Mouse (Mus musculus): Measurements from ENCODE around the gene Il17ra. TPM values are rescaled to one million over a fixed set of nuclear protein-coding genes. Genes with fewer than 3 reads are reported as not detected.

Il17ra gene
- polyA plus RNA-seq, 1 experiment from 2014 or later, result 4.2 TPM

DNA sequence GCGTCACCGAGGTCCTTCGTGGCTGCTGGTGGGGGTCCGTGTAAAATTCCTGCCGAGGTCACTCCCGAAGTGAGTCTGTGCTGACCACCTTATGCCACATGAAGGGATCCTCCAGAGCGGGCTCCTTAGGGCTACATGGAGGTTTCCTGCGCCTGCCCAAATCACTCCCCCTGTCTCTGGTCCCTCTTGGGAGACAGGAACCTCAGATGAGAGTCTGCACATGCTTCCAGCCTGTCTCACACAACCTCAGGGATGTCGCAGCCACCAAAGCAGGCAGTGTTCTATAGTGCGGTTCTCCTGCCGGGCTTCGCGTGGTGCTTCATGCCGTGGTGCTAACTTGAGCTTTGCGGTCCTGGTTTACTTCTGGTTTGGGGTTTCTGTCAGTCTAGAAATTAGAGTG, 1.8 kb upstream of the Il17ra start:
- H3K4me2 ChIP-seq, result no peak overlapping the region
- ATAC-seq (replicated peaks), result no peak
- no peak overlapping the region for H3K4me3 ChIP-seq
- peaks cover 15% of the 10 kb centered on the region for H3K4me1 ChIP-seq
- no peaks in the 10 kb centered on the region for H3K9me3 ChIP-seq
- H3K27ac ChIP-seq, result no peak overlapping the region
- no peaks in the 10 kb centered on the region for H3K36me3 ChIP-seq (replicated peaks)
- peaks cover 40% of the 10 kb centered on the region for H3K27me3 ChIP-seq (replicated peaks)
- 67% methylated on average over 15 of the region's 15 CpGs for WGBS
- H3K9ac ChIP-seq, result no peak overlapping the region

- WGBS, result 54% methylated on average over 6 of the region's 6 CpGs
- H3K9ac ChIP-seq, result no peak overlapping the region
- no peak for ATAC-seq (replicated peaks)
- H3K27me3 ChIP-seq (replicated peaks), result peaks cover 40% of the 10 kb centered on the region
- H3K27ac ChIP-seq, result no peak overlapping the region
- H3K36me3 ChIP-seq (replicated peaks), result no peaks in the 10 kb centered on the region
- H3K4me3 ChIP-seq, result no peak overlapping the region
- H3K9me3 ChIP-seq, result no peaks in the 10 kb centered on the region
- H3K4me1 ChIP-seq, result peaks cover 15% of the 10 kb centered on the region
- no peak overlapping the region for H3K4me2 ChIP-seq
Observed at GRCm38 (mm10) chr6:120462251-120462650, 796 bp upstream of the Il17ra start.

DNA sequence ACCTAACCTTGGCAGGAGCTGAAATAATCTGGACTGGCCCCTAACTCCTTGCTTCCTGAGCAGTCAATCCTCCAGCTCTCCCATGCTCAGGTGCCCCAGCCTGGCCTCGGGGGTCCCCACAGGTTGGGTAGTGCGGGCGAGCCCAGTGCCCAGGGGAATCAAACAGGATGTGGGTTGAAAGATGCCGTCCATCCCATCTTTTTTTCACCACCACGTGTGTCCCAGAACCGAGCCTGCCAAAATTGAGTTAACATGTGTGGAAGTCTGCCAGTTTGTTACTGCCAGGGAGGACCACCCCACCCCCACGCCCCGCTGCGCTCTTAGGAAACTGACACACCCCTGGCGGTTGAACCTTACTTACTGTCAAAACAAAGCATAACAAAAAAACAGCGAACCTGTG, 837 bp downstream of the Il17ra start:
- Histone ChIP-seq H3K4me2 (peak overlapping the region; percentile 70), H3K9me3 (no peaks in the 10 kb centered on the region), H3K9ac (0 out of 2 replicates have a peak overlapping the region, but pooled peaks have one; percentile 48), H3K27ac (no peak overlapping the region), H3K27me3 (replicated peaks) (peaks cover 40% of the 10 kb centered on the region), H3K4me3 (peak overlapping the region; percentile 54), H3K4me1 (peaks cover 15% of the 10 kb centered on the region), H3K36me3 (replicated peaks) (no peaks in the 10 kb centered on the region)
- peak; percentile 34 for ATAC-seq (replicated peaks)
- WGBS, result 4% methylated on average over 11 of the region's 11 CpGs

DNA sequence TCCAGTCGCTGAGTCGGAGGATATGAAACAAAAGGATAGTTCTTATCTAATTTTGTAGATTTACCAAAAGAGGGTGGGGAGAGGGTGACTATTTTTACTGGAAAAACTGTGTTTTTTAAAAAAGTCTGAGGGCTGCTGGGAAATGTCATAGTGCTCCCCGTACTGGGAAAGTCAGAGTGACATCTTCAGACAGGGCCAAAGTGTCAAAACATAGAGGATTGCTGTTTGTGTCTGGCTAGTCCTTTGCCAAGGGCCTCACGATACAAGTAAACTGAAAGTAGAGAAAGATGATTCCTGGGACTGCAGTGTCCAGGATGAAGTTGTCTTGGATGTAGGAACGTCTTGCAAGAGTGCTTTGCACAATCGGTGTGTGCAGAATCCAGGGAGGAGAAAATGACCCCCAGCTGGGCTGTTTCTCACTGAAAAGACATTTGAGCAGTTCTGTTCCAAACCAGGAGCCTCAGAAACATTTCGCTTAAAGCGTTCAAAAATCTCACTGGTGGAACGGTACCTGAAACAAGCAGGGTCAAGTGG, 1.4 kb downstream of the Il17ra start:
- Histone ChIP-seq H3K27me3 (replicated peaks) (peaks cover 40% of the 10 kb centered on the region), H3K9me3 (no peaks in the 10 kb centered on the region), H3K4me2 (no peak overlapping the region), H3K4me1 (peaks cover 15% of the 10 kb centered on the region), H3K27ac (no peak overlapping the region), H3K9ac (no peak overlapping the region), H3K4me3 (no peak overlapping the region), H3K36me3 (replicated peaks) (no peaks in the 10 kb centered on the region)
- 49% methylated on average over 9 of the region's 9 CpGs for WGBS
- ATAC-seq (replicated peaks), result no peak

GRCm38 (mm10) chr6:120465393-120465792, 2.3 kb downstream of the Il17ra start:
- 31% methylated on average over 4 of the region's 4 CpGs for WGBS
- H3K9me3 ChIP-seq, result no peaks in the 10 kb centered on the region
- no peak overlapping the region for H3K9ac ChIP-seq
- no peak overlapping the region for H3K27ac ChIP-seq
- ATAC-seq (replicated peaks), result no peak
- no peak overlapping the region for H3K4me3 ChIP-seq
- no peak overlapping the region for H3K4me2 ChIP-seq
- peaks cover 15% of the 10 kb centered on the region for H3K4me1 ChIP-seq
- no peaks in the 10 kb centered on the region for H3K36me3 ChIP-seq (replicated peaks)
- H3K27me3 ChIP-seq (replicated peaks), result peaks cover 40% of the 10 kb centered on the region

DNA sequence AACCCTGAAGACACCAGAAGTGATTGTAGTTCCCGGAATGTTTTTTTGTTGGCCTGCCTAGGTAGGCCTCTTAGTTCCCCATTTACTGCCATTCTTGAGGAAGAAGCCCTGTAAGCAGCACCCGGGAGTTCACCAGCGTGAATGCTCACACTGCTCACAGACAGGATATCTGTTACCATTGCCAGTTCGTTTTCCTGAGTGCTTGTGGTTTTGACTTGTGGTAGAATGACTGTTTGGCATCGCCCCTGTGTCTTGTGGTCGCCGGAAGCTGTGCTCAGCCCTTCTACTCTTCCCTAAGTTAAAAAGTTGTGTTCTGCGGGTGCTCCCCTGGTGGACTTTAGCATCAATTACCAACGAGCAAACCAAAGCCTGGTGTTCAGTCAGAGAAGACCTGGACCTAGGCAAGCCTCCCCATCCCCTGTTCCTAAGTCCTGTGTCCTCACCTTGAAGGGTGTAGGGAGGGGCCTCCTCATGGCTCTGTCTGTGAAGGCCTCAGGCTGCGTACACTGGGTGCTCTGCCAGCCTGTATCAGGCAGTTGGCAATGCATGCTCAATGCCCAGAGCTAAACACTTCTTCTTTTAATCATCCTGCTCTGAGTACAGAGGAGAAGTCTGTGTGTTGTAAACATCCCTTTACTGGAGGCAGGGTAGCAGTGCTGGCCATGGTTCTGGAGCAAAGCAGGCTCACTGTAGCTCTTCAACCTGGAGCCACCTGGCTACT, 3.7 kb downstream of the Il17ra start:
- peaks cover 33% of the 10 kb centered on the region for H3K27me3 ChIP-seq (replicated peaks)
- ATAC-seq (replicated peaks), result no peak
- H3K9ac ChIP-seq, result no peak overlapping the region
- H3K36me3 ChIP-seq (replicated peaks), result no peaks in the 10 kb centered on the region
- no peaks in the 10 kb centered on the region for H3K9me3 ChIP-seq
- no peak overlapping the region for H3K4me3 ChIP-seq
- H3K4me2 ChIP-seq, result no peak overlapping the region
- 80% methylated on average over 10 of the region's 10 CpGs for WGBS
- no peak overlapping the region for H3K27ac ChIP-seq
- H3K4me1 ChIP-seq, result peaks cover 17% of the 10 kb centered on the region

DNA sequence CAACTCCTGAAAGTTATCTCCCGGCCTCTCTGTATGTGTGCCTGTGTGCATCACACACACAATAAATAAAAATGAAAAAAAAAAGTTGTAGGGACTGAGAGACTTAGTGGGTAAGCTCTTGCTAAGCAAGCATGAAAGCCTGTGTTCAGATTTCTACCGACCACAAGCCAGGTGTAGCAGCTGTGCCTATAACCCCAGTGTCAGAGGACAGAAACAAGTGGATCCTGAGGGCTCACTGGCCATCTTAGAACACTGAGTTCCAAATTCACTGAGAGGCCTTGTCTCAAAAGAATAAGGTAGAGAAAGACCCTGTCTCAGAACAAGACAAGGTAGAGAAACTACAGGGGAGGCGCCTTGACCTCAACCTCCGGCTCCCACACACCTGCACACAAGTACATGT, 5.2 kb downstream of the Il17ra start:
- no peak overlapping the region for H3K4me2 ChIP-seq
- H3K4me1 ChIP-seq, result peaks cover 26% of the 10 kb centered on the region
- no peaks in the 10 kb centered on the region for H3K36me3 ChIP-seq (replicated peaks)
- H3K4me3 ChIP-seq, result no peak overlapping the region
- H3K27ac ChIP-seq, result no peak overlapping the region
- no peak overlapping the region for H3K9ac ChIP-seq
- 93% methylated on average over 4 of the region's 4 CpGs for WGBS
- ATAC-seq (replicated peaks), result no peak
- peaks cover 20% of the 10 kb centered on the region for H3K27me3 ChIP-seq (replicated peaks)
- no peaks in the 10 kb centered on the region for H3K9me3 ChIP-seq

DNA sequence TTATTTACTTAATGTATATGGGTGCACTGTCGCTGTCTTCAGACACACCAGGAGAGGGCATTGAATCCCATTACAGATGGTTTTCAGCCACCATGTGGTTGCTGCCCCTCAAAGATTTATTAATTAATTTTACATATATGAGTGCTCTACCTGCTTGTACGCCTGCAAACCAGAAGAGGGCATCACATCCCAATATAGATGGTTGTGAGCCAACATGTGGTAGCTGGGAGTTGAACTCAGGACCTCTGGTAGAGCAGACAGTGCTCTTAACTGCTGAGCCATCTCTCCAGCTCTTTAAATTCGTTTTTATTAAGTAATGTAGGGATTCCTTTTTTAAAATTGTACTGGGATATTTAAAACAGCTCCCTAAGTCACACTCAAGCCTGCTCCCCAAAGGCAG, 6.2 kb downstream of the Il17ra start:
- Histone ChIP-seq H3K4me1 (peaks cover 23% of the 10 kb centered on the region), H3K9me3 (no peaks in the 10 kb centered on the region), H3K27me3 (replicated peaks) (peaks cover 10% of the 10 kb centered on the region), H3K36me3 (replicated peaks) (no peaks in the 10 kb centered on the region), H3K4me3 (no peak overlapping the region), H3K4me2 (no peak overlapping the region), H3K27ac (no peak overlapping the region), H3K9ac (no peak overlapping the region)
- WGBS, result 79% methylated on average over 3 of the region's 3 CpGs
- no peak for ATAC-seq (replicated peaks)

DNA sequence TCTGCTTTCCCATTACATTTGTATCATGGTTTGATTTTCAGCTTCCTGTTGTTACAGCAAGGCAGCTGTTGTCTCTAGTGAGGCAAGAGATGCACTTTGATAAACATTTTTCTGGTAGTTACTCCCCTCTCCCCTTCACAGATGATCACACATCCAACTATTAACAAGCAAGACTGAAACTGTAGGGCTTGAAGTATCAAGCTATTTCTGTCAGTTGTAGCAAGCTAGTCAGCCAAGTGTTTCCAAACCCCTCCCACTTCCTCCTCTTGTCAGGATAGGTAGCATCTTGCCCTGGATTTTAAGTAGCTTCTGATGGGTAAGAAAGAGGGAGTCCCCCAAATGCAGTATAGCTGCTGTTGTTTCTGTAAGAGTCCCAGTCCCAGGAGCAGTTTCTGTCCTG, 6.7 kb downstream of the Il17ra start:
- no peak overlapping the region for H3K4me2 ChIP-seq
- peaks cover 23% of the 10 kb centered on the region for H3K4me1 ChIP-seq
- H3K9me3 ChIP-seq, result no peaks in the 10 kb centered on the region
- ATAC-seq (replicated peaks), result no peak
- H3K4me3 ChIP-seq, result no peak overlapping the region
- peaks cover 6% of the 10 kb centered on the region for H3K27me3 ChIP-seq (replicated peaks)
- no peaks in the 10 kb centered on the region for H3K36me3 ChIP-seq (replicated peaks)
- H3K27ac ChIP-seq, result no peak overlapping the region
- H3K9ac ChIP-seq, result no peak overlapping the region

GRCm38 (mm10) chr6:120470666-120471065, 7.6 kb downstream of the Il17ra start:
- no peaks in the 10 kb centered on the region for H3K36me3 ChIP-seq (replicated peaks)
- H3K4me3 ChIP-seq, result no peak overlapping the region
- H3K9ac ChIP-seq, result no peak overlapping the region
- ATAC-seq (replicated peaks), result no peak
- H3K27me3 ChIP-seq (replicated peaks), result no peaks in the 10 kb centered on the region
- no peaks in the 10 kb centered on the region for H3K9me3 ChIP-seq
- no peak overlapping the region for H3K27ac ChIP-seq
- WGBS, result 75% methylated on average over 1 of the region's 1 CpGs
- H3K4me2 ChIP-seq, result no peak overlapping the region
- peaks cover 23% of the 10 kb centered on the region for H3K4me1 ChIP-seq

DNA sequence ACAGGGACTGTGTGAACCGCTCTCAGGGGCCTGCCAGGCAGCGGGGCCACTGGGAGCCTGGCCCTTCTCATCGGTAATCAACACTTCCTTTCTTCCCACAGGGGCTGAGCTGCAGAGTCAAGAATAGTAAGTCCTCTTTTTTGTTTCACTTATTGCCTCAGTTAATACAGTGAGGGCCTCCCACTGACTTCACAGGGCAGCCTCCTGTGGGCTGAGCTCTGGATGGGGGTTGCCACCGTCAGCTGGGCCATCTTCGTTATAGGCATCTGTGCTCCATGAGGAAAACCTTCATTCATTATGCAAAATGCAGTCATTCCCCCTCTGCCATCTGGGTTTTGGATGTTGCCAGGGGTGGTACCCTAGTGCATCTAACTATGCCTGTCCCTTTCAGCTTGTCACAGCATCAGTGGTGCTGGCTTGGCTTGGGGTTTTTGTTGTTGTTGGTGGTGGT, 9.0 kb downstream of the Il17ra start:
- peak overlapping the region; percentile 51 for H3K27ac ChIP-seq
- H3K4me2 ChIP-seq, result no peak overlapping the region
- WGBS, result 5% methylated on average over 5 of the region's 5 CpGs
- H3K36me3 ChIP-seq (replicated peaks), result no peaks in the 10 kb centered on the region
- peaks cover 23% of the 10 kb centered on the region for H3K4me1 ChIP-seq
- ATAC-seq (replicated peaks), result peak; percentile 67; the same call in 1 of the 2 replicates
- H3K9me3 ChIP-seq, result no peaks in the 10 kb centered on the region
- no peak overlapping the region for H3K9ac ChIP-seq
- no peak overlapping the region for H3K4me3 ChIP-seq
- no peaks in the 10 kb centered on the region for H3K27me3 ChIP-seq (replicated peaks)

DNA sequence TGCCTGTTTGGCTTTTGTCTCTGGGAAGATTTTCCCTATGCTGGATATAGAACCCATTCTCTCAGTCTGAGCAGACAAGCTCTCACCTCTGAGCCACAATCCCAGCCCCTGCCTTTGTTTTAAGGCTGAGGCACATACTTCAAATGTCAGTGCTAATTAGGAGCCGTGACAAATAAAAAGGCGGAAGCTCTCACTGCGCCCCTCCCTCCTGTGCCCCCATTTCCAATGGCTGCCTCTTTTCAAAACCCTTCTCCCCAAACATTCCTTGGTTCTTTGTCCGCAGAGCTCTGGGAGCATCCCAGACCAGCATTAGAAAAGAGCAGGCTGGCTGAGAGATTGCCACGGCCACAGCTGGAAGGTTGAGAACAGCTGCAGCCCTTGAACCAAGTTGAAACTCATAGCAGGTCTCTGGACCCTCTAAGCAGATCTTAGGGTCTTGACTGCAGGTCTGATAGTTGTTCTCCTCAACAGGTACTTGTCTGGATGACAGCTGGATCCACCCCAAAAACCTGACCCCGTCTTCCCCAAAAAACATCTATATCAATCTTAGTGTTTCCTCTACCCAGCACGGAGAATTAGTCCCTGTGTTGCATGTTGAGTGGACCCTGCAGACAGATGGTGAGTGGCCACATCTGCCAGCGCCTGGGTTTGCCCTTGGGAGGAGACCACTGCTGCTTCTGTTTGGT, 9.6 kb downstream of the Il17ra start:
- no peak overlapping the region for H3K4me3 ChIP-seq

More for the DNA sequence above, 9.6 kb downstream of the Il17ra start:
- Histone ChIP-seq H3K9me3 (no peaks in the 10 kb centered on the region), H3K9ac (no peak overlapping the region), H3K27me3 (replicated peaks) (no peaks in the 10 kb centered on the region), H3K27ac (peak overlapping the region; percentile 51), H3K36me3 (replicated peaks) (no peaks in the 10 kb centered on the region), H3K4me2 (no peak overlapping the region), H3K4me1 (peaks cover 23% of the 10 kb centered on the region)
- 11% methylated on average over 8 of the region's 8 CpGs for WGBS
- ATAC-seq (replicated peaks), result no peak
